Mouse (Mus musculus): Measurements from ENCODE around the gene Slu7.

DNA sequence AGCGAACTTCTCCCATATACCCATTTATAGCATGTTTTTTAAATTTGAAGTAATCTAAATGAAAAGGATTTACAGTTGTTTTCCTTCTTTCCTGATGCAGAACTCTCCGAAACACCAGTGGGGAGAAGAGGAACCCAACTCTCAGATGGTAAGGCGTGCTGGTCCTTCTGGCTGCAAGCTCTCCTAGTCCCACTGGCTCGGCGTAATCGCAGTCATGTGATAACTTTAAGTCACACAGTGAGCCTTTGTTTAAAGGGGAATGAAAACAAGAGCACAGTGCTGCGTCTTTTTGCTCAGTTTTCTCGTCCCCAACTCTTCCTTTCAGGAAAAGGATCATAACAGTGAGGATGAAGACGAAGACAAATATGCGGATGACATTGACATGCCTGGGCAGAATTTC, 7.6 kb downstream of the Slu7 start:
- TF ChIP-seq CTCF (IDR thresholded peaks at IDR 0.05; ENCODE audit: control insufficient read depth, insufficient read depth, insufficient replicate concordance, low read depth, low read length) (no peak), POLR2A (IDR thresholded peaks at IDR 0.05; ENCODE audit: control insufficient read depth, low read depth, low read length) (no peak)
